Mouse (Mus musculus): ENCODE results near the gene Ackr3. TPM values are rescaled to one million over a fixed set of nuclear protein-coding genes. Genes with fewer than 3 reads are reported as not detected.

Ackr3 gene
- total RNA-seq, 2 experiments from 2014 or later, result 13.7 to 17.8 TPM

- H3K4me3 ChIP-seq, result no peak overlapping the region
- H3K27ac ChIP-seq, result no peak overlapping the region
- TF ChIP-seq CTCF (conservative IDR thresholded peaks at IDR 0.05), result no peak
- DNase-seq (ENCODE audit: low spot score in 2 of 2), result no peak
Observed at GRCm38 (mm10) chr1:90253465-90253864, 49.7 kb downstream of the Ackr3 start.

DNA sequence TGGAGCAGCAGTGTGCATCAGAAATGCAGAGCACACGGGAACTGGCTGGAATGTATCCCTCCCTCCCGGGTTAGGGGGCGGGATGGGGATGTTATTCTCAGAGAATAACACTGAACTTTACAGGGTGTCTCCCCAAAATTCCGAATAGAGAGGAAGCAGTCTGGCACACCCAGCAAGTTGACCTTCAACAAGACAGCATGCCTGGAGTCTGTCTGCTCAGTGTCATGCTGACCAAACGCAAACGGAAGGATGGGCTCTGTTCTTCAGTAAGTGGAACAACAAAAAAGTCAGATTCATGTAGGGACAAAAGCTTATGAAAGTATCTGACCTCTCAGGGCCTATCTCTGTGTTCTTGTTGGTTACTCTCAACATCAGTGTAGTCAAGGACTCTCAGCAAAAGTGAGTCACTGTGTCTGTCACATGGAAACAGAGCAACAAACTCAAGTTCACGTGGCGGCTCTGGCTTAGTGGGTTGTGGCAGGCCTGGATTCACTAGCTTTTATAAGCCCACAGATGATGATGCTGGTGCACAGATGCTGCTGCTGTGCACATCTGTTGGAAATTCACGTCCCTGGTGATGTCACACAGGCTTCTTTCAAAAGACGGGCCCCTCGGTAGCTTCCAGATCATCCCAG lies 54.6 kb downstream of the Ackr3 start:
- no peak for TF ChIP-seq CTCF (conservative IDR thresholded peaks at IDR 0.05)
- DNase-seq (ENCODE audit: low spot score in 2 of 2), result no peak
- H3K4me3 ChIP-seq, result no peak overlapping the region
- H3K27ac ChIP-seq, result no peak overlapping the region

GRCm38 (mm10) chr1:90260704-90261581 lies 57.2 kb downstream of the Ackr3 start:
- TF ChIP-seq CTCF (conservative IDR thresholded peaks at IDR 0.05), result no peak

DNA sequence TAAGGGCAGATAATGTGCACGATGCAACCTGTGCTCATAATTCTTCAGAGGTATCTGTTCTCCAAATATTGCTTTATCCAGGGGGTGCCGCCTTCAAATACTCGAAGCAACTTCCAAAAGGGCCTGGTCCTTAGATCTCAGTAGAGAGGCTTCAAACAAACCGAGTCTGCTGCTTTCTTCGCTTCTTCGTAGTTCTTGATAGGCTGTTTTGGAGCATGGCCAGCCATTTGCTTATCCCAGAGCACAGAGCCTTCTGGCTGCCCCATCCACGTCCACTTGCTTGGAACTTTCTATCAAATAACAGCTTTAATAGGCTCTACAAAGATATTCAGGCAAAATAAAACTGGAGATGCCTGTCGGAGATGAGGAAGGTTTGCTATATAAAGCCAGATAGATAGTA lies 58.6 kb downstream of the Ackr3 start:
- no peak for DNase-seq (ENCODE audit: low spot score in 2 of 2)
- no peak for TF ChIP-seq CTCF (conservative IDR thresholded peaks at IDR 0.05)
- Histone ChIP-seq H3K4me3 (no peak overlapping the region), H3K27ac (no peak overlapping the region)

More at GRCm38 (mm10) chr1:90260704-90261581, 57.2 kb downstream of the Ackr3 start:
- no peak overlapping the region for H3K4me3 ChIP-seq
- DNase-seq (ENCODE audit: low spot score in 2 of 2), result no peak
- no peak overlapping the region for H3K27ac ChIP-seq

Other genes starting within 250 kb of the Ackr3 start
- gene Asb18, start 189.3 kb upstream of the Ackr3 start, total RNA-seq (2021), result 1 to 10 TPM; 2.5 to 3.2 TPM
- 1 to 10 TPM; 1.6 to 2.4 TPM for gene Iqca, start 50.6 kb upstream of the Ackr3 start, total RNA-seq (2021)